Mouse (Mus musculus) hindbrain, postnatal 0 days (tissue): ENCODE data around the gene Il18. TPM values are rescaled to one million over a fixed set of nuclear protein-coding genes. Genes with fewer than 3 reads are reported as not detected.

Source experiments
- ATAC-seq: fragments of 200-750 bp; cut with Nextera tagmentation; 2 replicates; pipeline ENCODE4 v1.8.0; 2017; ENCODE audit warnings: mild to moderate bottlenecking, moderate TSS enrichment, moderate library complexity
- DNase-seq: peaks from one replicate; pipeline ENCODE4 v3.0.0-alpha.2; 2015; ENCODE audit warnings: low spot score
- H3K27ac ChIP-seq: fragments of 300-500 bp; sonication (generic); 2 replicates; pipeline ENCODE4 v1.5.1; 2014; ENCODE audit warnings: mild to moderate bottlenecking
- H3K27me3 ChIP-seq: fragments of 300-500 bp; sonication (generic); 2 replicates; pipeline ENCODE4 v1.6.1; 2014; ENCODE audit warnings: low read length, mixed read lengths; ENCODE audit not compliant: insufficient read depth
- H3K36me3 ChIP-seq: fragments of 300-500 bp; sonication (generic); 2 replicates; pipeline ENCODE4 v1.6.1; 2014; ENCODE audit warnings: low read length, mixed read lengths; ENCODE audit not compliant: insufficient read depth
- H3K4me1 ChIP-seq: fragments of 300-500 bp; sonication (generic); 2 replicates; pipeline ENCODE4 v1.6.1; 2014; ENCODE audit warnings: antibody characterized with exemption, low read length, mixed read lengths; ENCODE audit not compliant: insufficient read depth
- H3K4me2 ChIP-seq: fragments of 300-500 bp; sonication (generic); 2 replicates; pipeline ENCODE4 v1.6.1; 2014; ENCODE audit warnings: low read depth, mild to moderate bottlenecking, low read length, moderate library complexity, mixed read lengths
- H3K4me3 ChIP-seq: fragments of 300-500 bp; sonication (generic); 2 replicates; pipeline ENCODE4 v1.5.1; 2014; ENCODE audit warnings: low read length
- H3K9ac ChIP-seq: fragments of 300-500 bp; sonication (generic); replicated peaks from 2 replicates; pipeline ENCODE4 v1.6.1; 2014; ENCODE audit warnings: mild to moderate bottlenecking, low read length, moderate library complexity, mixed read lengths
- H3K9me3 ChIP-seq: fragments of 300-500 bp; sonication (generic); 2 replicates; pipeline ENCODE4 v1.6.1; 2016; ENCODE audit warnings: low read length, mixed read lengths
- CTCF ChIP-seq: IDR thresholded peaks from 2 replicates; pipeline ENCODE4 v1.5.1; 2016; ENCODE audit warnings: antibody characterized with exemption, control low read depth, low read depth
- whole genome bisulfite sequencing: fragments of 180-500 bp; shearing (Covaris S2); extraction: QIAGEN DNeasy Blood & Tissue Kit; methylation state at CpG from one replicate; pipeline ENCODE4 v1.1.7; 2014; 5-methylcytosine and 5-hydroxymethylcytosine counted together
- polyA plus RNA-seq: library from polyadenylated mRNA; unstranded; fragments of >200 nt; fragmentation: Nextera tagmentation; extraction: Ambion mirVana; gene quantifications from 2 replicates; pipeline ENCODE4 v1.2.1, GENCODE M21; 2015
- total RNA-seq: library from RNA; depleted of rRNA; stranded (reverse); fragments of >200 nt; gene quantifications from 2 replicates; pipeline ENCODE4 v1.2.3, GENCODE M21; 2014

Il18 gene
- total and polyA plus RNA-seq, 2 experiments from 2014 or later: 17.2 to 38.0 TPM

DNA sequence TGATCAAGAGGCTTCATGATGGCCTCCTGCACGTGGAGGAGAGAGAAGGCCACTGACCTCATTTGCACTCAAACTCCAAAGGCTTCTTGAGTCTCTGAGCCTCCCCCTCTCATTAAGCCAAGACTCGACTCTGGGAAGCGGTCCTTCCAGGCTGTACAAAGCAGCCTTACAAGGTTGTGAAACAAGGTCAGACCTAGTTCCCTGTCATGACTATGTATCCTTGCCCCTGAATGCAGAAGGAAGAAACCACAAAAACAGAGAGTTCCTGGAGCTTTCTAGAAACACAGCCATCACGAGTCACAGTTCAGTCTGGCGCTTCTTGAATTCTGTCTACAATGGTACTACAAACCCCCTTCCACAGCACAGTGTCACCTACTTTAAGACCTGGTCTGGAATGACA is 32.1 kb upstream of the Il18 start:
- DNase-seq (no peak), ATAC-seq (no peak)
- no peak overlapping the region for H3K4me3 ChIP-seq
- H3K4me1 ChIP-seq: no peaks in the 10 kb centered on the region
- no peaks in the 10 kb centered on the region for H3K27me3 ChIP-seq
- H3K9me3 ChIP-seq: no peaks in the 10 kb centered on the region
- 85% methylated on average over 5 of the region's 5 CpGs for WGBS
- H3K27ac ChIP-seq: no peak overlapping the region
- TF ChIP-seq CTCF: no peak
- no peak overlapping the region for H3K9ac ChIP-seq
- H3K4me2 ChIP-seq: no peak overlapping the region
- H3K36me3 ChIP-seq: no peaks in the 10 kb centered on the region

DNA sequence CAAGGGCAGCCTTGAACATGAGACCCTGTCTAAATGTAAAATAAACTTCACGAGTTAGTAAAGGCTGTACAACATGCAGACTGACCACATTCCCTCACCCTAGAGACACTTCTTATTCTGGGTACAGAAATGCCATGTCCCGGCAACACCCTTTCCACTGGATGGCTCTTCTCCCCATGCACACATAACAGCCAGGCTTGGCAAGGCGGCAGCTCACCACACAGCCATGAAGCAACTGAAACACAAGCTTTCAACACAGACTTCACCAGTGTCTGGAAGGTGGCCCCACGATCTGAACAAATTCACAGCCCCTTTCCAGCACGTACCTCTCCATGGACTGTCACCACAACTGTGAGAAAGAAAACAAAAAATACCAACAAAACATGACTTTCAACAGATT is 29.7 kb upstream of the Il18 start:
- H3K36me3 ChIP-seq: no peaks in the 10 kb centered on the region
- 90% methylated on average over 5 of the region's 5 CpGs for WGBS
- no peak overlapping the region for H3K4me2 ChIP-seq
- H3K4me3 ChIP-seq: no peak overlapping the region
- ATAC-seq (no peak), DNase-seq (no peak)
- peaks cover 5% of the 10 kb centered on the region; the same call in 1 of the 2 replicates for H3K4me1 ChIP-seq
- H3K9me3 ChIP-seq: no peaks in the 10 kb centered on the region
- no peak for TF ChIP-seq CTCF
- no peak overlapping the region for H3K27ac ChIP-seq
- no peak overlapping the region for H3K9ac ChIP-seq
- H3K27me3 ChIP-seq: no peaks in the 10 kb centered on the region

DNA sequence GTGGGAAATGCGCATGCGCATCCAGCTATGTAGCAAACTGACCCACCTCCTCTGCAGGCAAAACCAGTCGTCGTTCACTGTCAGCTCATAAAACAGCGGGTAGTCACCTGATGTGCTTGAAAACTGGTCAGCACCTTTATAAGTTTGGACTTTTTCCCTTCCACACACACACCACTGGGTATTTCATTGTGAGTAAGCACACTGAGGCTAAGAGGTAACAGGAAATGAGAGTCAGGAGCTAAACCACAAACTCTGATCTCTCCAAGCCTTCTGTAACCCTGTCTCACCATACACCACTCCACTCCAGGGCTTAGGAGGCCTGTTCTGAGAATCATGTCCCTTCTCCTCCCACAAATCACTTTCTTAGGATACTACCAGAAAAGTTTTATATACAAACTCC is 29.0 kb upstream of the Il18 start:
- no peak for ATAC-seq
- no peak overlapping the region for H3K4me3 ChIP-seq
- H3K27me3 ChIP-seq: no peaks in the 10 kb centered on the region
- peaks cover 5% of the 10 kb centered on the region; the same call in 1 of the 2 replicates for H3K4me1 ChIP-seq
- DNase-seq: no peak
- H3K4me2 ChIP-seq: no peak overlapping the region
- no peak overlapping the region for H3K9ac ChIP-seq
- H3K9me3 ChIP-seq: no peaks in the 10 kb centered on the region
- no peaks in the 10 kb centered on the region for H3K36me3 ChIP-seq
- 84% methylated on average over 5 of the region's 5 CpGs for WGBS
- TF ChIP-seq CTCF: no peak
- H3K27ac ChIP-seq: no peak overlapping the region

DNA sequence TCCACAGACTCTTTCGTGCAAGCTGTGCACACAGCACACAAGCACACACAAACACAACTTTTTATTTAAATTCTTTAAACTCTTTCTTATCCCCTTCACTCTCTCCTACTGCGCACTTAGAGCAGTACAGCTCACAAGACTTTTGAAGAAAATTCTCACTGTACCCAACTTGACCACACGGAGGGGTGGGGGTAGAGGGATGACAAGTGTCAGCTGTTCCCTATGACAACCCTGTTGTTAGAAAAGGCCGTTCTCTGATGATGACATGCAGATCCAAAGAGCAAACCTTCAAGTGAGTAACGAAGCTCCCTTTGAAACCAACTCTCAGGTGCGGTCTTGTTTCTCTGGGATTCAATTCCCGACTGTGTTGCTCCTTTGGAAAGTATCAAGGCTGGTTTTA is 26.8 kb upstream of the Il18 start:
- Histone ChIP-seq H3K4me2 (peak overlapping the region; percentile 68), H3K4me1 (peaks cover 5% of the 10 kb centered on the region; the same call in 1 of the 2 replicates), H3K9me3 (no peaks in the 10 kb centered on the region), H3K4me3 (peak overlapping the region; percentile 69), H3K9ac (peak overlapping the region; percentile 65), H3K36me3 (no peaks in the 10 kb centered on the region), H3K27me3 (no peaks in the 10 kb centered on the region), H3K27ac (peak overlapping the region; percentile 82; the same call in 1 of the 2 replicates)
- no peak for TF ChIP-seq CTCF
- WGBS: 44% methylated on average over 7 of the region's 7 CpGs
- DNase-seq: peak; percentile 1
- no peak for ATAC-seq

DNA sequence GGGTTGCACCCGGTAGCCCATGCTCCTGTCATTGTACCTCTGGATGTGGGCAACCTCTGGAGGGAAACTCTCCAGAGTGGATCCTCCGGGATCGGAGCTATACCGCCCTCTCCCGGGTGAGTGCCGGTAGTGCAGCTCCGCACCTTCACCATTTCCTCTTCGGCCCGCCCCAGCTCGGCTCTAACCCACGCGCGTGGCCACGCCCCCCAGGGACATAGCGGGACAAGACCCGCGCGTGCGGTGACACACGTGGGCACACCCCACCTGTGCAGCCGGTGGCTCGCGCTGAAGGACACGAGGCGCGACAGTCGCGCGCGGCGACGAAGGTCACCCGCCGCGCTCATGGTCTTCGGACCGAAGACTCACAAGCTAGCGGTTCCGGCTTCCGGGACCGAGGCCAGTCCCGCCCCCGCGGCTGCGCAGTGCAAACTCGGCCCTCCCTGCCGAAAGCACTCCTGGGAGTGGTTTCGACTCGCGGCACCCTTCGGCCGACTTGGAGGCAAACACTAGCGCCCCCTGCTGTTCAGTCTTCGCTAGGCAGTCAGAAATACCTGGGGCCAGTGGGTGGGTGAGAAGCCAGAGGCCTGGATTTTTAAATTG is 26.2 kb upstream of the Il18 start, which contains the start of gene Pts:
Pts (minus strand) TSS at position 432 of the 600 bp plus-strand sequence.
- no peaks in the 10 kb centered on the region for H3K36me3 ChIP-seq
- peak; percentile 89 for TF ChIP-seq CTCF
- H3K27ac ChIP-seq: peak within 1 kb of the TSS; percentile 82
- peaks cover 5% of the 10 kb centered on the region; the same call in 1 of the 2 replicates for H3K4me1 ChIP-seq
- H3K4me2 ChIP-seq: peak within 1 kb of the TSS; percentile 68
- H3K9ac ChIP-seq: peak within 1 kb of the TSS; percentile 65
- ATAC-seq (peak; percentile 99), DNase-seq (peak; percentile 100)
- no peaks in the 10 kb centered on the region for H3K27me3 ChIP-seq
- no peaks in the 10 kb centered on the region for H3K9me3 ChIP-seq
- H3K4me3 ChIP-seq: peak within 1 kb of the TSS; percentile 69
- WGBS: under 1% methylated on average over 54 of the region's 54 CpGs

DNA sequence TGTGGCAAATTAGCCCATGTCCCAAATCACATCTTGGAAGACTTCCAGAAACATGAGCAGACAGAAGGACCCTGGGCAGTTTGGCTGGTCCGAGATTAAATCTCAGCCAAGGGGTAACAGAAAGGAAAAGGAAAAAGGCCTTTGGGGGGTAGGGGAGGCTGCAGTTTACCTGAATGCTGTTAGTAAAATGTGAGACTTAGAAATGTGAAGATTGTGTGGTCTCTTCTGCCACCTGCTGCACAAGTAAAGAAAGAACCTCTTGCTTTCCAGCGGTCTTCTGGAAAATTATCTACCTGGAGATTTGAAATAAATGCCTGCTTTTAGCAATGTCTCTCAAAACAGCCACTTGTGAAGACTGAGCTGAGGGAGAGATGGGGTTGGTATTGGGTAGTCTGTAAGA is 23.7 kb upstream of the Il18 start:
- no peak for ATAC-seq
- no peaks in the 10 kb centered on the region for H3K27me3 ChIP-seq
- H3K4me3 ChIP-seq: no peak overlapping the region
- no peak overlapping the region for H3K9ac ChIP-seq
- peak; percentile 72 for TF ChIP-seq CTCF
- no peaks in the 10 kb centered on the region for H3K9me3 ChIP-seq
- no peaks in the 10 kb centered on the region for H3K36me3 ChIP-seq
- DNase-seq: peak; percentile 76
- no peak overlapping the region for H3K27ac ChIP-seq
- H3K4me1 ChIP-seq: peaks cover 5% of the 10 kb centered on the region; the same call in 1 of the 2 replicates
- 18% methylated on average over 2 of the region's 2 CpGs for WGBS
- H3K4me2 ChIP-seq: no peak overlapping the region

DNA sequence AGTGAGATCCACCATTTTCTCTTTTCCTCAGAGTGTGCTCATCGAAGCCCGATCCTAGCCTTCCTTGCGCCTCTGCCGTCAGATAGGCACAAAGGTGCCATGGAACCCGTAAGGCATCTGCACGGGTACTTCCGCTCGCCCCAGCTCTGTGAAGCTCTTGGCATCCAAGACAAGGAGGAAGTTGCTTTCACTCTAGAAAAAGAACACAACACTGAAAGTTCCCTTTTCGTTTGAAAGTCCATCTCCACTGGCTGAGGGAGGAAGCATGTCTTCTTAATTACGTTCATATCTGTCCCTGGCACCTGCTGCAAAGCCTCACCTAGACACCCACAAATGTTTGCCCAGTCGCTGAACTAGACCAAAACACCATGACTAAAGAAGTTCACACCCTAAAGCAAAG is 21.3 kb upstream of the Il18 start:
- Histone ChIP-seq H3K4me2 (no peak overlapping the region), H3K27me3 (no peaks in the 10 kb centered on the region), H3K9me3 (no peaks in the 10 kb centered on the region), H3K9ac (no peak overlapping the region), H3K36me3 (no peaks in the 10 kb centered on the region), H3K4me1 (no peaks in the 10 kb centered on the region), H3K4me3 (no peak overlapping the region), H3K27ac (no peak overlapping the region)
- no peak for ATAC-seq
- no peak for TF ChIP-seq CTCF
- no peak for DNase-seq
- WGBS: 87% methylated on average over 11 of the region's 11 CpGs
